Mouse (Mus musculus) liver, embryonic 16.5 days (tissue): ENCODE measurements around the gene Klhl3. TPM values are rescaled to one million over a fixed set of nuclear protein-coding genes. Genes with fewer than 3 reads are reported as not detected.

Source experiments
- ATAC-seq: fragments of 200-750 bp; cut with Nextera tagmentation; 2 replicates; pipeline ENCODE4 v1.8.0; 2017; ENCODE audit warnings: low read depth, mild to moderate bottlenecking, moderate number of reproducible peaks, moderate library complexity
- H3K27ac ChIP-seq: fragments of 300-500 bp; sonication (generic); 2 replicates; pipeline ENCODE4 v1.5.1; 2014; ENCODE audit warnings: mild to moderate bottlenecking, low read length
- H3K27me3 ChIP-seq: fragments of 300-500 bp; sonication (generic); 2 replicates; pipeline ENCODE4 v1.6.1; 2014; ENCODE audit warnings: low read depth, low read length, mixed read lengths; ENCODE audit not compliant: control insufficient read depth, insufficient read depth
- H3K36me3 ChIP-seq: fragments of 300-500 bp; sonication (generic); 2 replicates; pipeline ENCODE4 v1.6.1; 2014; ENCODE audit warnings: mild to moderate bottlenecking; ENCODE audit not compliant: control insufficient read depth, insufficient read depth
- H3K4me1 ChIP-seq: fragments of 300-500 bp; sonication (generic); 2 replicates; pipeline ENCODE4 v1.6.1; 2014; ENCODE audit warnings: low read depth, low read length, mixed read lengths; ENCODE audit not compliant: control insufficient read depth
- H3K4me2 ChIP-seq: fragments of 300-500 bp; sonication (generic); 2 replicates; pipeline ENCODE4 v1.6.1; 2014; ENCODE audit warnings: low read depth, low read length, mixed read lengths
- H3K4me3 ChIP-seq: fragments of 300-500 bp; sonication (generic); 2 replicates; pipeline ENCODE4 v1.5.1; 2014; ENCODE audit warnings: low read depth, mild to moderate bottlenecking, low read length
- H3K9ac ChIP-seq: fragments of 300-500 bp; sonication (generic); 2 replicates; pipeline ENCODE4 v1.6.1; 2014; ENCODE audit warnings: low read depth, low read length
- H3K9me3 ChIP-seq: fragments of 300-500 bp; sonication (generic); replicated peaks from 2 replicates; pipeline ENCODE4 v1.6.1; 2016; ENCODE audit warnings: low read length; ENCODE audit not compliant: control insufficient read depth
- WGBS: fragments of 180-500 bp; shearing (Covaris S2); extraction: QIAGEN DNeasy Blood & Tissue Kit; methylation state at CpG from one replicate; pipeline ENCODE4 v1.1.7; 2014; ENCODE audit not compliant: insufficient replicate concordance; 5-methylcytosine and 5-hydroxymethylcytosine counted together
- polyA plus RNA-seq: library from polyadenylated mRNA; unstranded; fragments of >200 nt; fragmentation: Nextera tagmentation; extraction: Ambion mirVana; gene quantifications from 2 replicates; pipeline ENCODE4 v1.2.1, GENCODE M21; 2015

Gene Klhl3
- polyA plus RNA-seq, 1 experiment from 2014 or later = 1.6 TPM

DNA sequence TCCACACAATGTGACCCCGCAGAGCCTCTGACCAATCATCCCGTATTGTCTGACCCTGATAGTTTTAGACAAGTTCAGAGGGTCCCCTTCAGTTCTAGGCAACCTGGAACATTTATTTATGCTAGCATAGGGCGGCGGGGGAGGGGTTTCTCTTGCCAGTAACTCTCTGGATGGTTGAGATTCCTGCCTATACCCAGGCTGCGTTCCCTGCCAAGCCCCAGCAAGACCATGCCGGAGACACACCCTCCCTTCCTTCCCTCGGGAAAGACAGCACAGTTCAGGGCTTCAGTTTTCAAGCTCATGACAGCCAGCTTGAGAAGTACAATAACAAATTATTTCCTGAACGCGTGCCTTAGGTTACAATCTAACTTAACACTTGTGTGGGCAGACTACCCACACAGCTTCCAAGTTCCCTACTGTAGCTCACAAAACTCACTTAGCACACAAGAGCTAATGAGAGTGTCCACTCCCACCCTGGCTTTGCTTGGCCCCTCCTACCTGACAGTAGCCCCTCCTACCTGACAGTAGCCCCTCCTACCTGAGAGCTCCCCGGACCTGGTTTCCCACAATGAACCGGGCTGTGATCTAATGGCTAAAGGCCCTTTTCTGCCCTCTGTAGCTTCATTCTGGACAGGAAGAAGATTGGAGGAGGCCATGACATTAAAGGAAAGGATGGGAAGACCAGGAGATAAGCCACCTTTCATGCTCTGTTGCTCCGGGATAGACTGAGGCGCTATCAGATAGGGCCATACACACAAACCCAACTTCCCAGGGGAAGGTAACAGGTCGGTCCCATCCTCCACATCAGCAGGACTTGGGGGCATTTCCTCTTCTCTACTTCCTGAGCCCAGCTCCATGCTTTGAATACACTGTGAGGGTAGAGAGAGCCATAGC lies 46.6 kb downstream of the Klhl3 start:
- Histone ChIP-seq H3K27me3 (no peaks in the 10 kb centered on the region), H3K9ac (peak overlapping the region; percentile 16; the same call in 1 of the 2 replicates), H3K36me3 (no peaks in the 10 kb centered on the region), H3K4me2 (peak overlapping the region; percentile 41), H3K4me1 (peaks cover 7% of the 10 kb centered on the region), H3K27ac (peak overlapping the region; percentile 86), H3K9me3 (no peaks in the 10 kb centered on the region), H3K4me3 (peak overlapping the region; percentile 17)
- peak; percentile 14 for ATAC-seq
- 21% methylated on average over 14 of the region's 14 CpGs for WGBS

DNA sequence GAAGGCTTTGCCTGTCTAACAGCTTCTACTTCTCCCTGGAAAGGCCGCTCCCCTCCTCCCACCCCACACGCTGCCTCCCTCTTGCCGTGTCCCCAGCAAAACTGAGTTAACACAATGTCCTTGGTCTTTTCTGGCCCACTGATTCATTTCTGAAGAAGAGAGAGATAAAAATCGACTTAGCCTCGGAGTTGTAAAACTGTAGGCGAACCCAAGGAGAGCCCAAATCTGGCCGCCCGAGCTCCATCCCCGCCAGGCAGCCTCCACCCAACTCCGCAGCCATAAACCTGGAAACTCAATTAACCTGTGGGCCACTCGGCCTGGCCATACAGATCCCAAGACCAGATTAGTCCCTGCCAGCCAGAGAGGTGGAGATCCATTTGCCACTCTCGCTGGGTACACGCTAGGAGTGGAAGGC lies 47.3 kb downstream of the Klhl3 start:
- no peak overlapping the region for H3K4me2 ChIP-seq
- H3K27ac ChIP-seq = peak overlapping the region; percentile 12; the same call in 1 of the 2 replicates
- H3K9ac ChIP-seq = no peak overlapping the region
- H3K4me1 ChIP-seq = peaks cover 7% of the 10 kb centered on the region
- ATAC-seq = no peak
- H3K9me3 ChIP-seq = no peaks in the 10 kb centered on the region
- no peaks in the 10 kb centered on the region for H3K27me3 ChIP-seq
- WGBS = 53% methylated on average over 13 of the region's 13 CpGs
- H3K36me3 ChIP-seq = no peaks in the 10 kb centered on the region
- no peak overlapping the region for H3K4me3 ChIP-seq

DNA sequence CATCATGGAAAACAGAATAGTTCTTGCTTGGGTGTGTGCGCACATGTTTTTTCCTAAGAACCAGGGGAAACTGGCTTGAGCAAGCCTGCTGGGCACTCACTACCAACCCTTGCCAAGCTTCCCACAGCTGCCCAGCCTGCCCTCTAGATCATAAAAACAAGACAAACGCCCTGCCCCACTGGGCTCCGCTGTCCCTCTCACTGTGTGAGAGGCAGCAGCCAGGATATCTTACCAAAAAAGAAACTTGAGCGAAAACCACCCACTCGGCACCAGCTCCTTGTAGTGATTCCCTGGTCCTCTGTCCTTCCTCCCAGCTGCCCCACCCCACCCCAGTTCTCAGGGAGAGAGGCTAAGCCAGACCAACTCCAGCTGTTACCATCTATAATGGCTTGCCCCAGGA lies 48.1 kb downstream of the Klhl3 start:
- Histone ChIP-seq H3K9ac (no peak overlapping the region), H3K27ac (no peak overlapping the region), H3K4me2 (no peak overlapping the region), H3K36me3 (no peaks in the 10 kb centered on the region), H3K27me3 (no peaks in the 10 kb centered on the region), H3K4me3 (no peak overlapping the region), H3K9me3 (no peaks in the 10 kb centered on the region), H3K4me1 (peaks cover 7% of the 10 kb centered on the region)
- WGBS = 70% methylated on average over 5 of the region's 5 CpGs
- ATAC-seq = no peak

DNA sequence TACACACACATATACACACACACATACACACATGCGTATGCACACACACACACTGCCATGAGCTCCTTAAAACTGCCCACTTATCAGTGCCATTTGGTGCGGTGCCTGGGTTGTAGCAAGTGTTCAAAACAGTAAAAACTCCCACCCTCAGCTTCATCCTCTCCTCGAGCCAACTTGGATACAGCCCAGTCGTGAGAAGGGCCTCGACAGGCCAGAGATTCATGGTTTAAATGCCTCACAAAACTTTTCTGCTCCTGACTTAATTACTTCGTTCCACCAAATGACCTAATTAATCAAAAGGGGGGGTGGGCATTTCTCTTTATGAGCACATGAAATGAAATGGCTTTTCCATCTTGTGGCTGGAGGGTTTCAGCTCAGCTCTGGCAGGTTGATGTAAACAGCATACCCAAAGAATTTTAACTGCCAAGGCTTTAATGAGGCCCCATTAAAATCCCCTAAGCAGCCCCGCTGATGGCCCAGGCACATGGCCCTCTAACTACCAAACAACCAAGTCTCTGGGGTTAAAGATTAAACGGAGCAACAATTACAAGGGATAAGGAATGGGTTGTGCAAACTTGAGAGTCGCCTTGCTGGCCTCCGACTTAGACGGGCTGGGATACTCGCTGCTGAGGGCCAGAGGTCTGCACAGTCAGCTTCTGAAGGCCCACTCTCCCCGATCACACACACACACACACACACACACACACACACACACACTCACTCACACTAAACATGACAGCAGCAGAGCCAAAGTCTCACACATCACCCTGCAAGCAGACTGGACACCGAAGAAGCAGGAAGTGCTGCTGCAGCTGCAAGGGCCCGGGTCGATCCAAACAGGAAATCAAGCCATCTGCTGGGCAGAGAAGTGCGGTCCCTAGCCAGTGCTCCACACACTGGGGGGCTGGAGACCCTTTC lies 55.2 kb downstream of the Klhl3 start:
- Histone ChIP-seq H3K4me3 (no peak overlapping the region), H3K9ac (no peak overlapping the region), H3K27me3 (no peaks in the 10 kb centered on the region), H3K4me1 (no peaks in the 10 kb centered on the region; the same call in 1 of the 2 replicates), H3K9me3 (no peaks in the 10 kb centered on the region), H3K36me3 (no peaks in the 10 kb centered on the region), H3K4me2 (no peak overlapping the region), H3K27ac (peak overlapping the region; percentile 40; the same call in 1 of the 2 replicates)
- 23% methylated on average over 17 of the region's 17 CpGs for WGBS
- ATAC-seq = peak; percentile 66

DNA sequence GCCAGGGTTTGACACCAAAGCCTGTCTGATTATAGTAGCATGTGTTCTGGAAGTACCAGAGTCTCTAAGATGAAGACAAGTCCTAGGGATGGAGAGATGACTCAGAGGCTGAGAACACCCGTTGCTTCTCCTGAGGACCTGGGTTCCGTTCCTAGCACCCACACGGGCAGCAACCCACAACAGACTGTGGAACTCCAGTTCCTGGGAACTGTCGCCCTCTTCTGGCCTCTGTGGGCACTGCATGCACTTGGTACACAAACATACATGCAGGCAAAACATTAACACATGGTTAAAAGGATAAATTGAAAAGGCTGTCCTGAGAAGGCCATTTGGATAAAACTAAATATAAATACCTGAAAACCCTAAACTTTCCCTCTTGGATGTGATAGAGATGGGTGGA lies 56.8 kb downstream of the Klhl3 start:
- 70% methylated on average over 4 of the region's 4 CpGs for WGBS
- ATAC-seq = no peak

DNA sequence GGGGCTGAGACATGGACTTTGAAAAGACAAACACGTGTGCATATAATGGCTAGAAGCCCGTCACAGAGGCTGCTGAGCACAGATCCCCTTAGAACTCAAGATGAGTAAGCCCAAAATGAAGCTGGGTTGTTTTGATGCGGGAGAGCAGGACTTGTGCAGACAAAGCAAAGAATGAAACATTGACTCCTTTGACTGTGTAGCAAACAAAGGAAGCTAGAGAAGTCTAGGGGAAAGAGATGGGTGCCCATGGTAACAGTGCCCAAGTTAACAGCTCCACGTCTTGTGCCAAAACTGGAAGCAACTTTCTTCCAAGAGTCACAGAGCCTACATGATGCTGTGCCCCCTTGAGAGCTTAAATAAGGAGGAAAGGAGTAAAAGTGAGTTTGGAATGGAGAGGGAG lies 59.8 kb downstream of the Klhl3 start:
- Histone ChIP-seq H3K4me1 (no peaks in the 10 kb centered on the region; the same call in 1 of the 2 replicates), H3K4me3 (no peak overlapping the region), H3K4me2 (no peak overlapping the region), H3K27me3 (no peaks in the 10 kb centered on the region), H3K36me3 (no peaks in the 10 kb centered on the region), H3K9me3 (no peaks in the 10 kb centered on the region), H3K9ac (no peak overlapping the region), H3K27ac (no peak overlapping the region)
- 75% methylated on average over 4 of the region's 4 CpGs for WGBS
- no peak for ATAC-seq

More for the DNA sequence above, 56.8 kb downstream of the Klhl3 start:
- Histone ChIP-seq H3K4me2 (no peak overlapping the region), H3K27ac (no peak overlapping the region), H3K27me3 (no peaks in the 10 kb centered on the region), H3K4me3 (no peak overlapping the region), H3K9ac (no peak overlapping the region), H3K36me3 (no peaks in the 10 kb centered on the region), H3K4me1 (no peaks in the 10 kb centered on the region; the same call in 1 of the 2 replicates), H3K9me3 (no peaks in the 10 kb centered on the region)

DNA sequence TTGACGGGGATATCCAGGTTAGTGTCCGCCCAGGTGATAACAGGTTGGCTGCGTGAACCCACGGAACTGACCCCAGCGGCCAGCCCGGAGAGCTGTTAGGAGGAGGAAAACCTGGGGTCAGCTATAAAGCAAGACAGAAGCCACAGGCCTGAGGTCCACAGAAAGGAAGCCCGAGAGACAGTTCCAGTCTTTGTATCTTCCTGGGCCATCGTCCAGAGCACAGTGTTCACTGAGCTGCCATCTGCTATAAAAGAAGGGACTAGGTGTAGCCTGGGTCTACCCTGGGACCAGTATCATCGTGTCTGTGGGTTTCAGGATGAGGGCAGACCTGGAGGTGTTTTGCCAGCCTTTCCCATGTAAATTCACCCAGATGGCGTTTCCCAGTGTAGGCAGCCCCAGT lies 61.7 kb downstream of the Klhl3 start:
- Histone ChIP-seq H3K9me3 (no peaks in the 10 kb centered on the region), H3K27ac (no peak overlapping the region), H3K4me1 (no peaks in the 10 kb centered on the region), H3K4me3 (no peak overlapping the region), H3K9ac (no peak overlapping the region), H3K4me2 (no peak overlapping the region), H3K36me3 (no peaks in the 10 kb centered on the region), H3K27me3 (no peaks in the 10 kb centered on the region)
- no peak for ATAC-seq
- 77% methylated on average over 10 of the region's 10 CpGs for WGBS

DNA sequence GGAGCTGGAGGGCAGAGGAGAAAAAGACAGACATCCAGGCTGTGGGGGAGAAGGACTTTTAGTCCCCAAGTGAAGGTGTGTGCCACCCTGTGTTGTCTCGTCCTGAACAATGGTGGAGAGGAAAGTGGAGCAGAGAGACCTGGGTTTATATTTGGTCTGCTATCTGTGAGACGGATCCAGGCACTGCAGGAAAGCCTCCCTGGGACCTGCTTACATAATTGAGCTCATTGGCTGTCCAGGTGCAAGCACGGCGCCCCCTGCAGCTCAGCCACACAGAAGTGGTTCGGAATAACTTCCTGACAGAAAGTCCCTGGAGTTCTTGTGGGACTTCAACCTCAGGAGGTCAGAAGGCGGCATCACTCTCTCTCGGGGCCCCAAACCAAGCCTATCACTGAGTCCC lies 62.1 kb downstream of the Klhl3 start:
- 60% methylated on average over 7 of the region's 7 CpGs for WGBS
- ATAC-seq = no peak
- Histone ChIP-seq H3K4me1 (no peaks in the 10 kb centered on the region), H3K4me2 (no peak overlapping the region), H3K36me3 (no peaks in the 10 kb centered on the region), H3K9me3 (no peaks in the 10 kb centered on the region), H3K9ac (no peak overlapping the region), H3K27me3 (no peaks in the 10 kb centered on the region), H3K4me3 (no peak overlapping the region), H3K27ac (no peak overlapping the region)
